In the genomic region with DNA sequence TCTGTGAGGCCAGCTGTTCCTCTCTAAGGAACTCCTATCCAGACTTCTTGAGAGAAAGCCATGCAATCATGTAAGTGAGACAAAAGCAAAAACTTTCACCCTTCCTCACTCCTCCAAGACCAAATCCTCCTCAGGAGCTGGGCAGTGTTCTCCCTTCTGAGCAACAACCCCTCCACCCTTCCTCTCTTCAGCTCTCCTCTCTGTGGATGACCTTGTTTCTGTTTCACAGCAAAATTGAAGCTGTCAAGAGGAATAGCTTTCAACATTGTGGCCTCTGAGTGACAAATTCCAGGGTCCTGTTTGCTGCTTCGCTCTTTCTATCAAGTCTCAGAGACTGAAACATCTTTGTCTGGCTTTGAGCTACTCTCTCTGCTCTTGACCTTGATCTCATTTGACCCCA, we compare ENCODE assay signal across 27 mouse cellular contexts.
A peak's percentile ranks its signal among the peaks of the same experiment; 100 is the strongest.
DNase-seq lines count a peak whose midpoint lies in the region; ATAC-seq lines count a peak whose summit lies in the region.
"Had no signal": no experiment of that assay in that cellular context is flagged by ENCODE, and none has a peak within 500 bp of the region (broad histone marks: within the 10 kb centered on the region; RNA-seq: fewer than 3 reads in every experiment).

No protein-coding gene starts in this region.

- no peaks in the 10 kb centered on the region for H3K27me3 ChIP-seq in heart, embryonic 12.5 days (replicated peaks)
- no peaks in the 10 kb centered on the region for H3K27me3 ChIP-seq in heart, embryonic 16.5 days (ENCODE audit: control insufficient read depth, insufficient read depth, low read length)
- H3K27me3 ChIP-seq: CH12.LX; embryonic facial prominence, embryonic 13.5 days; embryonic facial prominence, embryonic 15.5 days; forebrain, embryonic 12.5 days had no signal

- H3K36me3 ChIP-seq in heart, embryonic 12.5 days = no peaks in the 10 kb centered on the region
- H3K36me3 ChIP-seq in heart, embryonic 16.5 days (ENCODE audit: control insufficient read depth, insufficient read depth) = no peaks in the 10 kb centered on the region
- H3K36me3 ChIP-seq: embryonic facial prominence, embryonic 13.5 days; embryonic facial prominence, embryonic 15.5 days; forebrain, embryonic 10.5 days; forebrain, embryonic 12.5 days; G1E had no signal

- H3K9ac ChIP-seq in heart, embryonic 12.5 days = no peak overlapping the region
- no peak overlapping the region for H3K9ac ChIP-seq in heart, embryonic 16.5 days (ENCODE audit: low read length)
- H3K9ac ChIP-seq: embryonic facial prominence, embryonic 13.5 days; embryonic facial prominence, embryonic 15.5 days; forebrain, embryonic 12.5 days had no signal

- H3K9me3 ChIP-seq in heart, embryonic 12.5 days (replicated peaks) = no peaks in the 10 kb centered on the region
- no peaks in the 10 kb centered on the region for H3K9me3 ChIP-seq in heart, embryonic 16.5 days (replicated peaks; ENCODE audit: control insufficient read depth, low read length)
- H3K9me3 ChIP-seq: embryonic facial prominence, embryonic 13.5 days; embryonic facial prominence, embryonic 15.5 days; forebrain, embryonic 10.5 days; forebrain, embryonic 12.5 days; G1E had no signal

- peak; percentile 53; the same call in 1 of the 2 replicates for ATAC-seq in heart, embryonic 12.5 days (ENCODE audit: insufficient number of reproducible peaks, low FRiP score)
- ATAC-seq in heart, embryonic 16.5 days (replicated peaks; ENCODE audit: extremely low read depth, insufficient read depth, low FRiP score) = 0 out of 2 replicates have a peak, but pooled peaks have one; percentile 32
- ATAC-seq: CD4-positive, CD25-positive, alpha-beta regulatory T cell, adult 4 months; forebrain, embryonic 14.5 days; forebrain, embryonic 16.5 days had no signal

- WGBS in heart, embryonic 12.5 days = 40% methylated on average over 1 of the region's 1 CpGs
- WGBS in heart, embryonic 16.5 days = 36% methylated on average over 1 of the region's 1 CpGs

- intact Hi-C loops in heart, postnatal 25 days (cut with DNase I) = no loop called here

- no peaks in the 10 kb centered on the region for H3K4me1 ChIP-seq in heart, embryonic 12.5 days (replicated peaks)
- no peaks in the 10 kb centered on the region for H3K4me1 ChIP-seq in heart, embryonic 16.5 days (ENCODE audit: control insufficient read depth, insufficient read depth, low read length)
- H3K4me1 ChIP-seq: embryonic facial prominence, embryonic 13.5 days; embryonic facial prominence, embryonic 15.5 days; forebrain, embryonic 10.5 days; forebrain, embryonic 12.5 days had no signal

- no peak overlapping the region for H3K27ac ChIP-seq in heart, embryonic 12.5 days (ENCODE audit: poor library complexity, severe bottlenecking)
- H3K27ac ChIP-seq in heart, embryonic 16.5 days (ENCODE audit: low read length) = peak overlapping the region; percentile 16; the same call in 1 of the 2 replicates
- H3K27ac ChIP-seq: embryonic facial prominence, embryonic 13.5 days; embryonic facial prominence, embryonic 15.5 days; forebrain, embryonic 10.5 days; forebrain, embryonic 12.5 days had no signal

- H3K4me2 ChIP-seq in heart, embryonic 12.5 days = no peak overlapping the region
- no peak overlapping the region for H3K4me2 ChIP-seq in heart, embryonic 16.5 days (ENCODE audit: low read depth, low read length)
- H3K4me2 ChIP-seq: embryonic facial prominence, embryonic 13.5 days; embryonic facial prominence, embryonic 15.5 days; forebrain, embryonic 12.5 days had no signal

- H3K4me3 ChIP-seq in heart, embryonic 12.5 days = no peak overlapping the region
- H3K4me3 ChIP-seq in heart, embryonic 16.5 days (ENCODE audit: low read length) = no peak overlapping the region
- H3K4me3 ChIP-seq: embryonic facial prominence, embryonic 13.5 days; embryonic facial prominence, embryonic 15.5 days; erythroblast, embryonic 14.5 days; forebrain, embryonic 10.5 days; forebrain, embryonic 12.5 days had no signal

- DNase-seq in heart, adult 18-20 months = no peak
- DNase-seq in heart, postnatal 25 days (ENCODE audit: low spot score) = no peak
- peak; percentile 10 for DNase-seq in retina, postnatal 1 day
- no peak for DNase-seq in retina, embryonic 14.5 days (ENCODE audit: low spot score)
- no peak for DNase-seq in B cell, adult 2 months
- DNase-seq: adrenal gland, adult 2 months; adrenal gland, postnatal 10 days; adrenal gland, postnatal 25 days; cerebellum, adult 11 months; cerebellum, adult 18-20 months; cerebellum, adult 8-10 months; cerebellum, adult 9-11 months; cerebellum, postnatal 14 days; cerebellum, postnatal 36 days; embryo, embryonic 11 days had no signal
